Comparison of ENCODE assay signal across 9 mouse cellular contexts in the genomic region with DNA sequence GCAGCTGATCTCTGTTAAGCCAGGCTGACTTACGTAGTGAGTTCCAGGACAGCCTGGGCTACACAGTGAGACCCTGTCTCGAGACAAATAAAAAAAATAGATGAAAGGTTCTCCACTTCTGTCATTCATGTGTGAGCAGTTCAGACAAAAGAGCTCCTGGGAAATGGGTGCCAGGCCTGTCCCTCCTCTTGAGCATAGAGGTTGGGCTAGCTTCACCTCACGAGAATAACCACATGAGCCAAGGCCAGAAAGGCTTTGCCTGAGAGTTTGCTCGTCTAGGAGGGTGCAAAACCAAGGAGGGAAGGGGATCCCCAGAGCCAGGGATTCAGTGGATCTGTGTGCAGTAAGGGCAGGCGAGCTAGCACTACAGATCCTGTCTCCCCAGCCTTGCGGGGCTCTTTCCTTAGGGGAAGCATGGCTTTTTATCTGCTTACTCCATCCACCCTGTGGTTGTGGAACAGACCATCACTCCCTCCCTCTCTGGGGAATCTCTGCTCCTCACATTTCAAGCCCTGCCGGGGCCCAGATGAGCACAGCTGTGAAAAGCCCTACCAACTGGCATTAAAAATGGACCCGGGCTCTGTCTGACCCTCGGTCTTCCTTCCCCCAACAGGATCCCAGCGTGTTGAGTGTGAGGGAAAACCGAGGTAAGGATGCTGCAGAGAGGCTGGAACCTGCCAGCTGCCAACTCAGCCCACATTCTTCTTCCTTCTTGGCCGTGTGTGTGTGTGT. TPM values are rescaled to one million over a fixed set of nuclear protein-coding genes. Genes with fewer than 3 reads are reported as not detected.
DNase-seq lines count a peak whose midpoint lies in the region; ATAC-seq and TF ChIP-seq lines count a peak whose summit lies in the region.
"Had no signal": no experiment of that assay in that cellular context is flagged by ENCODE, and none has a peak within 500 bp of the region (broad histone marks: within the 10 kb centered on the region; RNA-seq: fewer than 3 reads in every experiment).

No protein-coding gene starts in this region.

- no peak overlapping the region for H3K9ac ChIP-seq in midbrain, postnatal 0 days (replicated peaks; ENCODE audit: low read length, poor library complexity, severe bottlenecking)
- H3K9ac ChIP-seq in forebrain, embryonic 15.5 days (replicated peaks) = no peak overlapping the region
- no peak overlapping the region for H3K9ac ChIP-seq in intestine, postnatal 0 days (ENCODE audit: low read depth, low read length)
- H3K9ac ChIP-seq in stomach, postnatal 0 days (ENCODE audit: low read length) = peak overlapping the region; percentile 38; the same call in 1 of the 2 replicates

- no peak for TF ChIP-seq EP300 in stomach, postnatal 0 days (optimal IDR thresholded peaks at IDR 0.05)

- peaks cover 79% of the 10 kb centered on the region for H3K4me1 ChIP-seq in midbrain, embryonic 10.5 days
- no peaks in the 10 kb centered on the region for H3K4me1 ChIP-seq in midbrain, postnatal 0 days (ENCODE audit: insufficient read depth, low read length)
- peaks cover 46% of the 10 kb centered on the region for H3K4me1 ChIP-seq in forebrain, embryonic 15.5 days
- peaks cover 8% of the 10 kb centered on the region; the same call in 1 of the 2 replicates for H3K4me1 ChIP-seq in intestine, postnatal 0 days (replicated peaks; ENCODE audit: control insufficient read depth, insufficient read depth, low read length)
- 0 out of 2 replicates have a peak, but pooled peaks cover 4% of the 10 kb centered on the region for H3K4me1 ChIP-seq in stomach, postnatal 0 days (replicated peaks; ENCODE audit: control insufficient read depth, insufficient read depth)

- H3K4me3 ChIP-seq in midbrain, embryonic 10.5 days = no peak overlapping the region
- no peak overlapping the region for H3K4me3 ChIP-seq in midbrain, postnatal 0 days (ENCODE audit: low read depth, low read length)
- H3K4me3 ChIP-seq in forebrain, embryonic 15.5 days = no peak overlapping the region
- no peak overlapping the region for H3K4me3 ChIP-seq in intestine, postnatal 0 days (ENCODE audit: low read depth, low read length)
- H3K4me3 ChIP-seq in stomach, postnatal 0 days (ENCODE audit: low read depth, low read length) = no peak overlapping the region

- WGBS in midbrain, embryonic 10.5 days = 57% methylated on average over 12 of the region's 12 CpGs
- WGBS in midbrain, postnatal 0 days = 51% methylated on average over 12 of the region's 12 CpGs
- 52% methylated on average over 11 of the region's 12 CpGs for WGBS in forebrain, embryonic 15.5 days
- 68% methylated on average over 11 of the region's 12 CpGs for WGBS in intestine, postnatal 0 days
- WGBS in stomach, postnatal 0 days = 48% methylated on average over 12 of the region's 12 CpGs

- no peak for TF ChIP-seq CTCF in midbrain, postnatal 0 days (IDR thresholded peaks at IDR 0.05)
- TF ChIP-seq CTCF in intestine, postnatal 0 days (IDR thresholded peaks at IDR 0.05; ENCODE audit: low read depth) = no peak
- TF ChIP-seq CTCF in stomach, postnatal 0 days (IDR thresholded peaks at IDR 0.05; ENCODE audit: low read depth) = no peak

- H3K27ac ChIP-seq in midbrain, embryonic 10.5 days (replicated peaks) = peak overlapping the region; percentile 98
- H3K27ac ChIP-seq in midbrain, postnatal 0 days (ENCODE audit: low read depth, low read length) = no peak overlapping the region
- peak overlapping the region; percentile 86 for H3K27ac ChIP-seq in forebrain, embryonic 15.5 days (replicated peaks)
- H3K27ac ChIP-seq in intestine, postnatal 0 days (ENCODE audit: low read depth, low read length) = 0 out of 2 replicates have a peak overlapping the region, but pooled peaks have one; percentile 24
- H3K27ac ChIP-seq in stomach, postnatal 0 days (replicated peaks) = peak overlapping the region; percentile 88

- H3K9me3 ChIP-seq in midbrain, embryonic 10.5 days (replicated peaks) = no peaks in the 10 kb centered on the region; the same call in 1 of the 2 replicates
- H3K9me3 ChIP-seq in midbrain, postnatal 0 days (ENCODE audit: low read length) = no peaks in the 10 kb centered on the region
- no peaks in the 10 kb centered on the region for H3K9me3 ChIP-seq in forebrain, embryonic 15.5 days
- no peaks in the 10 kb centered on the region for H3K9me3 ChIP-seq in intestine, postnatal 0 days (ENCODE audit: control insufficient read depth)
- no peaks in the 10 kb centered on the region for H3K9me3 ChIP-seq in stomach, postnatal 0 days (ENCODE audit: control insufficient read depth, low read length)

- H3K27me3 ChIP-seq in midbrain, embryonic 10.5 days (ENCODE audit: low read depth, poor library complexity, severe bottlenecking) = no peaks in the 10 kb centered on the region
- no peaks in the 10 kb centered on the region for H3K27me3 ChIP-seq in midbrain, postnatal 0 days (ENCODE audit: insufficient read depth, low read length)
- no peaks in the 10 kb centered on the region for H3K27me3 ChIP-seq in forebrain, embryonic 15.5 days
- H3K27me3 ChIP-seq in intestine, postnatal 0 days (replicated peaks; ENCODE audit: control insufficient read depth, insufficient read depth, low read length) = no peaks in the 10 kb centered on the region
- H3K27me3 ChIP-seq in stomach, postnatal 0 days (ENCODE audit: control insufficient read depth, insufficient read depth, low read length) = no peaks in the 10 kb centered on the region

- ATAC-seq in midbrain, postnatal 0 days (ENCODE audit: low FRiP score) = no peak
- ATAC-seq in forebrain, embryonic 15.5 days (replicated peaks) = no peak
- no peak for ATAC-seq in intestine, postnatal 0 days
- ATAC-seq in stomach, postnatal 0 days (ENCODE audit: low FRiP score, low TSS enrichment) = peak; percentile 15; the same call in 1 of the 2 replicates
- ATAC-seq: activated CD4-positive, CD25-positive, alpha-beta regulatory T cell, adult 4 months had no signal

- H3K36me3 ChIP-seq in midbrain, embryonic 10.5 days = peaks cover 90% of the 10 kb centered on the region
- peaks cover 32% of the 10 kb centered on the region for H3K36me3 ChIP-seq in midbrain, postnatal 0 days (ENCODE audit: insufficient read depth, low read length)
- H3K36me3 ChIP-seq in forebrain, embryonic 15.5 days = peaks cover 35% of the 10 kb centered on the region
- peaks cover 29% of the 10 kb centered on the region for H3K36me3 ChIP-seq in intestine, postnatal 0 days (ENCODE audit: control insufficient read depth, insufficient read depth)
- peaks cover 2% of the 10 kb centered on the region; the same call in 1 of the 2 replicates for H3K36me3 ChIP-seq in stomach, postnatal 0 days (ENCODE audit: control insufficient read depth, insufficient read depth, low read length)

- no peak overlapping the region for H3K4me2 ChIP-seq in midbrain, postnatal 0 days (ENCODE audit: low read depth, low read length, poor library complexity, severe bottlenecking)
- no peak overlapping the region for H3K4me2 ChIP-seq in forebrain, embryonic 15.5 days (replicated peaks)
- H3K4me2 ChIP-seq in intestine, postnatal 0 days (replicated peaks; ENCODE audit: low read depth) = no peak overlapping the region
- H3K4me2 ChIP-seq in stomach, postnatal 0 days (replicated peaks; ENCODE audit: low read depth) = peak overlapping the region; percentile 8; the same call in 1 of the 2 replicates

- no peak for DNase-seq in midbrain, embryonic 10.5 days (ENCODE audit: low spot score)
- DNase-seq in midbrain, postnatal 0 days (ENCODE audit: low spot score) = no peak
- DNase-seq in stomach, postnatal 0 days (ENCODE audit: low spot score) = no peak
- no peak for DNase-seq in spleen, adult 18-20 months
- DNase-seq in natural killer cell, adult 2 months (ENCODE audit: low spot score in 2 of 2) = no peak
- DNase-seq: right cerebral cortex, postnatal 25 days had no signal

RNA-seq across cellular contexts. Expression of gene Pik3c2b, which starts 32.3 kb away (rescaled TPM):
- 14.1 and 18.2 TPM in 2 replicates for polyA plus RNA-seq in midbrain, embryonic 10.5 days (2016; fragmentation: Nextera tagmentation; extraction: Ambion mirVana)
- total RNA-seq in midbrain, postnatal 0 days (2014; rRNA removed) = 21.3 and 28.5 TPM in 2 replicates
- 8.4 and 9.2 TPM in 2 replicates for polyA plus RNA-seq in midbrain, postnatal 0 days (2015; fragmentation: Nextera tagmentation; extraction: Ambion mirVana)
- 15.7 and 18.7 TPM in 2 replicates for polyA plus RNA-seq in forebrain, embryonic 15.5 days (2015; fragmentation: Nextera tagmentation; extraction: Ambion mirVana)
- polyA plus RNA-seq in intestine, postnatal 0 days (2015; fragmentation: Nextera tagmentation; extraction: Ambion mirVana) = 3.1 TPM in 2 replicates
- 4.2 and 4.7 TPM in 2 replicates for polyA plus RNA-seq in stomach, postnatal 0 days (2015; fragmentation: Nextera tagmentation; extraction: Ambion mirVana)

RNA-seq across cellular contexts. Expression of gene Mdm4, which starts 47.4 kb away (rescaled TPM):
- polyA plus RNA-seq in midbrain, embryonic 10.5 days (2016; fragmentation: Nextera tagmentation; extraction: Ambion mirVana) = 34.6 and 37.7 TPM in 2 replicates
- total RNA-seq in midbrain, postnatal 0 days (2014; rRNA removed) = 54.4 and 84.5 TPM in 2 replicates
- polyA plus RNA-seq in midbrain, postnatal 0 days (2015; fragmentation: Nextera tagmentation; extraction: Ambion mirVana) = 28.2 and 28.9 TPM in 2 replicates
- polyA plus RNA-seq in forebrain, embryonic 15.5 days (2015; fragmentation: Nextera tagmentation; extraction: Ambion mirVana) = 46.8 and 48.3 TPM in 2 replicates
- polyA plus RNA-seq in intestine, postnatal 0 days (2015; fragmentation: Nextera tagmentation; extraction: Ambion mirVana) = 10.0 and 13.1 TPM in 2 replicates
- polyA plus RNA-seq in stomach, postnatal 0 days (2015; fragmentation: Nextera tagmentation; extraction: Ambion mirVana) = 11.1 and 11.3 TPM in 2 replicates

RNA-seq across cellular contexts. Expression of gene Ppp1r15b, which starts 53.2 kb away (rescaled TPM):
- polyA plus RNA-seq in midbrain, embryonic 10.5 days (2016; fragmentation: Nextera tagmentation; extraction: Ambion mirVana) = 48.9 and 56.8 TPM in 2 replicates
- total RNA-seq in midbrain, postnatal 0 days (2014; rRNA removed) = 42.3 and 45.3 TPM in 2 replicates
- polyA plus RNA-seq in midbrain, postnatal 0 days (2015; fragmentation: Nextera tagmentation; extraction: Ambion mirVana) = 16.9 and 17.5 TPM in 2 replicates
- polyA plus RNA-seq in forebrain, embryonic 15.5 days (2015; fragmentation: Nextera tagmentation; extraction: Ambion mirVana) = 31.8 and 32.0 TPM in 2 replicates
- 28.5 and 33.0 TPM in 2 replicates for polyA plus RNA-seq in intestine, postnatal 0 days (2015; fragmentation: Nextera tagmentation; extraction: Ambion mirVana)
- polyA plus RNA-seq in stomach, postnatal 0 days (2015; fragmentation: Nextera tagmentation; extraction: Ambion mirVana) = 20.7 and 22.3 TPM in 2 replicates
